Mouse (Mus musculus) intestine, embryonic 14.5 days (tissue): Measurements from ENCODE around the gene Srsf2. TPM values are rescaled to one million over a fixed set of nuclear protein-coding genes. Genes with fewer than 3 reads are reported as not detected.
"Not testable (repeated sequence)": the region's sequence is repeated elsewhere in the genome, so short reads cannot be mapped to it uniquely, and the experiment has no call there.

Experiments
- ATAC-seq: fragments of 200-750 bp; cut with Nextera tagmentation; replicated peaks from 2 replicates; pipeline ENCODE4 v1.8.0; 2017; ENCODE audit warnings: low read depth, moderate number of reproducible peaks, moderate TSS enrichment, moderate library complexity; ENCODE audit not compliant: low FRiP score, low TSS enrichment
- DNase-seq: peaks from one replicate; pipeline ENCODE4 v3.0.0-alpha.2; 2018; ENCODE audit warnings: low spot score
- H3K27ac ChIP-seq: fragments of 300-500 bp; sonication (generic); 2 replicates; pipeline ENCODE4 v1.5.1; 2014; ENCODE audit warnings: low read depth, mild to moderate bottlenecking, control low read depth
- H3K27me3 ChIP-seq: fragments of 300-500 bp; sonication (generic); replicated peaks from 2 replicates; pipeline ENCODE4 v1.6.1; 2014; ENCODE audit warnings: low read length, control low read depth; ENCODE audit not compliant: control insufficient read depth, insufficient read depth
- H3K36me3 ChIP-seq: fragments of 300-500 bp; sonication (generic); 2 replicates; pipeline ENCODE4 v1.6.1; 2014; ENCODE audit warnings: low read length, control low read depth; ENCODE audit not compliant: control insufficient read depth, insufficient read depth
- H3K4me1 ChIP-seq: fragments of 300-500 bp; sonication (generic); replicated peaks from 2 replicates; pipeline ENCODE4 v1.6.1; 2014; ENCODE audit warnings: low read length, control low read depth, mixed read lengths; ENCODE audit not compliant: control insufficient read depth, insufficient read depth
- H3K4me2 ChIP-seq: fragments of 300-500 bp; sonication (generic); 2 replicates; pipeline ENCODE4 v1.6.1; 2014; ENCODE audit warnings: low read length
- H3K4me3 ChIP-seq: fragments of 300-500 bp; sonication (generic); 2 replicates; pipeline ENCODE4 v1.5.1; 2014; ENCODE audit warnings: low read depth, low read length, control low read depth, mixed read lengths
- H3K9ac ChIP-seq: fragments of 300-500 bp; sonication (generic); 2 replicates; pipeline ENCODE4 v1.6.1; 2014; ENCODE audit warnings: mild to moderate bottlenecking, low read length
- H3K9me3 ChIP-seq: fragments of 300-500 bp; sonication (generic); 2 replicates; pipeline ENCODE4 v1.6.1; 2016; ENCODE audit warnings: low read length, control low read depth; ENCODE audit not compliant: control insufficient read depth
- WGBS: fragments of 180-500 bp; shearing (Covaris S2); extraction: QIAGEN DNeasy Blood & Tissue Kit; methylation state at CpG from one replicate; pipeline ENCODE4 v1.1.7; 2014; 5-methylcytosine and 5-hydroxymethylcytosine counted together
- polyA plus RNA-seq: library from polyadenylated mRNA; unstranded; fragments of >200 nt; fragmentation: Nextera tagmentation; extraction: Ambion mirVana; gene quantifications from 2 replicates; pipeline ENCODE4 v1.2.1, GENCODE M21; 2014

The Srsf2 gene
- polyA plus RNA-seq, 1 experiment from 2014 or later, result 855 TPM

DNA sequence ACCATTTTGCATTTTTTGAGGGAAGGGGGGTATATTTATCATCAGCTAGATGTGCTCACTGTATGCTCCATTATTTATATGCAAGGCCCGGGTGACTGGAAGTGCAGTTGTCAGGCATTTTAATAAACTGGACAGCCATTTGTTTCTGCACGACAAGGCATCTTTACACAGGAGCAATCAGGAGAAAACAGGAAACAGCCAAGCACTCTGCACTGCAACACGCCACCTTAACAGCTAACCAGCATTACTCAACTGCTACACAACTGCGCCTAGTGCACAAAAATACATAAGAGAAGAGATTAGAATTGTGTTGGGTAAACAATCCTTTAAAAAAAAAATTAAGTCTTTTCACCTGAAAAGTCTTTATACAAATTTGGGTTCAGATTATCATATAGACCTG, 2.8 kb downstream of the Srsf2 start:
- Histone ChIP-seq H3K27ac (no peak overlapping the region), H3K4me2 (peak overlapping the region; percentile 92), H3K9me3 (no peaks in the 10 kb centered on the region), H3K4me1 (peaks cover 21% of the 10 kb centered on the region), H3K9ac (no peak overlapping the region), H3K27me3 (no peaks in the 10 kb centered on the region), H3K36me3 (peaks cover 48% of the 10 kb centered on the region), H3K4me3 (peak overlapping the region; percentile 100)
- ATAC-seq (no peak), DNase-seq (no peak)
- 41% methylated on average over 4 of the region's 4 CpGs for WGBS

DNA sequence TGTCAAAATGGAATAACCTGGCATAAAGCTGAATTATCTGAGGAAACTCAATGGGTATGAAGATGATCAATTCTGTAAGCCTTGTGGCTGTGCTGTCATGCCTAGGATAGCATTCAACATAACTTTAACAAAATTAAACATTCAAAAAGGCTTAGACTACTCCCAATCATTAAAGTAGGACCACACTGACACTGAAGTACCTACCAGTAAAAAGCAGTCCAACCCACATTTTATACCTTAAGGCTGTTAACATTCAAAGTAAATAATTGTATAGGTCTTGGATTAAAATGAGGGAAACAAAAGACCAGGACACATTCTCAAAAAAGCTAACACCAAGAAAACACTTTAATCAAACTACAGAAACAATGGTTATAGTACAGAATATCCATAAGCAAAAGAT, 3.3 kb downstream of the Srsf2 start:
- DNase-seq (no peak), ATAC-seq (no peak)
- Histone ChIP-seq H3K9me3 (no peaks in the 10 kb centered on the region), H3K27ac (no peak overlapping the region), H3K9ac (no peak overlapping the region), H3K4me2 (no peak overlapping the region), H3K4me3 (0 out of 2 replicates have a peak overlapping the region, but pooled peaks have one; percentile 6), H3K36me3 (peaks cover 48% of the 10 kb centered on the region), H3K27me3 (no peaks in the 10 kb centered on the region), H3K4me1 (peaks cover 16% of the 10 kb centered on the region)

- not testable (repeated sequence) for H3K4me2 ChIP-seq, H3K27me3 ChIP-seq, H3K9ac ChIP-seq, H3K27ac ChIP-seq, H3K9me3 ChIP-seq, ATAC-seq, H3K4me3 ChIP-seq, DNase-seq
- WGBS, result 81% methylated on average over 2 of the region's 2 CpGs
- peaks cover 48% of the 10 kb centered on the region for H3K36me3 ChIP-seq
- peaks cover 10% of the 10 kb centered on the region for H3K4me1 ChIP-seq
Measured at GRCm38 (mm10) chr11:116848877-116849178, 4.1 kb downstream of the Srsf2 start.

- Histone ChIP-seq H3K9ac (no peak overlapping the region), H3K27me3 (no peaks in the 10 kb centered on the region), H3K27ac (no peak overlapping the region), H3K9me3 (no peaks in the 10 kb centered on the region), H3K36me3 (peaks cover 48% of the 10 kb centered on the region), H3K4me2 (no peak overlapping the region), H3K4me3 (no peak overlapping the region), H3K4me1 (peaks cover 10% of the 10 kb centered on the region)
- DNase-seq, result no peak
- 76% methylated on average over 5 of the region's 5 CpGs for WGBS
- no peak for ATAC-seq
Measured at GRCm38 (mm10) chr11:116848086-116848876, 4.6 kb downstream of the Srsf2 start.

- no peak for DNase-seq
- H3K9me3 ChIP-seq, result no peaks in the 10 kb centered on the region
- no peak for ATAC-seq
- no peak overlapping the region for H3K9ac ChIP-seq
- peaks cover 48% of the 10 kb centered on the region for H3K36me3 ChIP-seq
- no peak overlapping the region for H3K4me3 ChIP-seq
- no peaks in the 10 kb centered on the region for H3K27me3 ChIP-seq
- H3K4me2 ChIP-seq, result no peak overlapping the region
- no peak overlapping the region for H3K27ac ChIP-seq
- 91% methylated on average over 3 of the region's 3 CpGs for WGBS
- H3K4me1 ChIP-seq, result peaks cover 10% of the 10 kb centered on the region
Measured at GRCm38 (mm10) chr11:116847187-116848085, 5.5 kb downstream of the Srsf2 start.

- WGBS, result 89% methylated on average over 4 of the region's 4 CpGs
- Histone ChIP-seq H3K9ac (no peak overlapping the region), H3K36me3 (peaks cover 45% of the 10 kb centered on the region)
Measured at GRCm38 (mm10) chr11:116846593-116847181, 6.2 kb downstream of the Srsf2 start.

GRCm38 (mm10) chr11:116843261-116844233, 9.3 kb downstream of the Srsf2 start, which contains the start of the genes Mettl23 and Jmjd6:
Gene Mettl23 (plus strand): TSS chr11:116843278.
Gene Jmjd6 (minus strand): TSS chr11:116843449.
- Histone ChIP-seq H3K9me3 (no peaks in the 10 kb centered on the region), H3K36me3 (peaks cover 41% of the 10 kb centered on the region), H3K9ac (peak within 1 kb of the TSS; percentile 81), H3K4me1 (peaks cover 19% of the 10 kb centered on the region), H3K4me3 (peak within 1 kb of the TSS; percentile 95), H3K27me3 (no peaks in the 10 kb centered on the region), H3K27ac (peak within 1 kb of the TSS; percentile 95), H3K4me2 (peak within 1 kb of the TSS; percentile 91)
- DNase-seq (peak; percentile 95), ATAC-seq (peak; percentile 91)
- WGBS, result under 1% methylated on average over 72 of the region's 72 CpGs

More at GRCm38 (mm10) chr11:116846593-116847181, 6.2 kb downstream of the Srsf2 start:
- no peak overlapping the region for H3K27ac ChIP-seq
- no peak overlapping the region for H3K4me3 ChIP-seq
- H3K27me3 ChIP-seq, result no peaks in the 10 kb centered on the region
- no peak for DNase-seq
- peaks cover 12% of the 10 kb centered on the region for H3K4me1 ChIP-seq
- H3K9me3 ChIP-seq, result no peaks in the 10 kb centered on the region
- ATAC-seq, result no peak
- H3K4me2 ChIP-seq, result no peak overlapping the region
